Mouse (Mus musculus) embryonic facial prominence, embryonic 11.5 days (tissue): ENCODE results near the gene Lrrc28. TPM values are rescaled to one million over a fixed set of nuclear protein-coding genes. Genes with fewer than 3 reads are reported as not detected.

Source experiments
- ATAC-seq: fragments of 200-750 bp; cut with Nextera tagmentation; replicated peaks from 2 replicates; pipeline ENCODE4 v1.8.0; 2017; ENCODE audit warnings: low read depth; ENCODE audit not compliant: insufficient number of reproducible peaks, low FRiP score, low TSS enrichment
- DNase-seq: peaks from one replicate; pipeline ENCODE4 v3.0.0-alpha.2; 2015; ENCODE audit warnings: low spot score
- H3K27ac ChIP-seq: fragments of 300-500 bp; sonication (generic); replicated peaks from 2 replicates; pipeline ENCODE4 v1.5.1; 2014; ENCODE audit warnings: mild to moderate bottlenecking, low read depth, low read length, control low read depth
- H3K27me3 ChIP-seq: fragments of 300-500 bp; sonication (generic); 2 replicates; pipeline ENCODE4 v1.6.1; 2014; ENCODE audit warnings: mild to moderate bottlenecking, low read length, moderate library complexity, mixed read lengths; ENCODE audit not compliant: control insufficient read depth, insufficient read depth
- H3K36me3 ChIP-seq: fragments of 300-500 bp; sonication (generic); replicated peaks from 2 replicates; pipeline ENCODE4 v1.6.1; 2014; ENCODE audit warnings: low read depth, mild to moderate bottlenecking, low read length, moderate library complexity, mixed read lengths; ENCODE audit not compliant: control insufficient read depth, insufficient read depth
- H3K4me1 ChIP-seq: fragments of 300-500 bp; sonication (generic); 2 replicates; pipeline ENCODE4 v1.6.1; 2014; ENCODE audit warnings: low read length, mixed read lengths; ENCODE audit not compliant: control insufficient read depth, insufficient read depth
- H3K4me2 ChIP-seq: fragments of 300-500 bp; sonication (generic); 2 replicates; pipeline ENCODE4 v1.6.1; 2014; ENCODE audit warnings: low read depth, mild to moderate bottlenecking, control low read depth, low read length, moderate library complexity
- H3K4me3 ChIP-seq: fragments of 300-500 bp; sonication (generic); 2 replicates; pipeline ENCODE4 v1.5.1; 2014; ENCODE audit warnings: low read depth, low read length, control low read depth
- H3K9ac ChIP-seq: fragments of 300-500 bp; sonication (generic); replicated peaks from 2 replicates; pipeline ENCODE4 v1.6.1; 2014; ENCODE audit warnings: mild to moderate bottlenecking, control low read depth, low read length
- H3K9me3 ChIP-seq: fragments of 300-500 bp; sonication (generic); replicated peaks from 2 replicates; pipeline ENCODE4 v1.6.1; 2016; ENCODE audit warnings: mild to moderate bottlenecking, low read length, inconsistent platforms, mixed read lengths; ENCODE audit not compliant: control insufficient read depth
- WGBS: fragments of 180-500 bp; shearing (Covaris S2); extraction: QIAGEN DNeasy Blood & Tissue Kit; methylation state at CpG from one replicate; pipeline ENCODE4 v1.1.7; 2014; 5-methylcytosine and 5-hydroxymethylcytosine counted together
- polyA plus RNA-seq: library from polyadenylated mRNA; unstranded; fragments of >200 nt; fragmentation: Nextera tagmentation; extraction: Ambion mirVana; gene quantifications from 2 replicates; pipeline ENCODE4 v1.2.1, GENCODE M21; 2014

Lrrc28 gene
- polyA plus RNA-seq, 1 experiment from 2014 or later = 27.6 TPM

- H3K9me3 ChIP-seq = no peaks in the 10 kb centered on the region
- no peaks in the 10 kb centered on the region for H3K4me1 ChIP-seq
- 70% methylated on average over 5 of the region's 5 CpGs for WGBS
- H3K27ac ChIP-seq = no peak overlapping the region
- H3K27me3 ChIP-seq = no peaks in the 10 kb centered on the region
- no peak overlapping the region for H3K9ac ChIP-seq
- H3K4me2 ChIP-seq = no peak overlapping the region
- ATAC-seq = no peak
- DNase-seq = no peak
- H3K36me3 ChIP-seq = no peaks in the 10 kb centered on the region
- no peak overlapping the region for H3K4me3 ChIP-seq
Measured at GRCm38 (mm10) chr7:67583852-67584251, 61.2 kb downstream of the Lrrc28 start.

GRCm38 (mm10) chr7:67578783-67579482 is 66.1 kb downstream of the Lrrc28 start:
- no peak for DNase-seq
- no peak for ATAC-seq
- no peak overlapping the region for H3K27ac ChIP-seq
- H3K27me3 ChIP-seq = no peaks in the 10 kb centered on the region
- H3K9ac ChIP-seq = no peak overlapping the region
- no peaks in the 10 kb centered on the region for H3K4me1 ChIP-seq
- no peaks in the 10 kb centered on the region for H3K9me3 ChIP-seq
- H3K36me3 ChIP-seq = no peaks in the 10 kb centered on the region
- 73% methylated on average over 7 of the region's 7 CpGs for WGBS
- H3K4me2 ChIP-seq = no peak overlapping the region
- no peak overlapping the region for H3K4me3 ChIP-seq

- Histone ChIP-seq H3K4me3 (no peak overlapping the region), H3K9me3 (no peaks in the 10 kb centered on the region), H3K27me3 (no peaks in the 10 kb centered on the region), H3K9ac (no peak overlapping the region), H3K36me3 (no peaks in the 10 kb centered on the region), H3K4me2 (no peak overlapping the region), H3K4me1 (no peaks in the 10 kb centered on the region), H3K27ac (no peak overlapping the region)
- ATAC-seq = no peak
- DNase-seq = no peak
- WGBS = 88% methylated on average over 6 of the region's 6 CpGs
Measured at GRCm38 (mm10) chr7:67578044-67578443, 67.0 kb downstream of the Lrrc28 start.

- Histone ChIP-seq H3K27me3 (no peaks in the 10 kb centered on the region), H3K9me3 (no peaks in the 10 kb centered on the region), H3K4me1 (no peaks in the 10 kb centered on the region), H3K4me2 (no peak overlapping the region), H3K4me3 (no peak overlapping the region), H3K36me3 (no peaks in the 10 kb centered on the region), H3K9ac (no peak overlapping the region), H3K27ac (no peak overlapping the region)
- ATAC-seq = no peak
- WGBS = 35% methylated on average over 8 of the region's 8 CpGs
- peak; percentile 29 for DNase-seq
Measured at GRCm38 (mm10) chr7:67566510-67567237, 78.4 kb downstream of the Lrrc28 start.

- Histone ChIP-seq H3K4me2 (no peak overlapping the region), H3K4me3 (no peak overlapping the region), H3K9ac (no peak overlapping the region), H3K27me3 (no peaks in the 10 kb centered on the region), H3K36me3 (no peaks in the 10 kb centered on the region), H3K27ac (no peak overlapping the region), H3K9me3 (no peaks in the 10 kb centered on the region), H3K4me1 (no peaks in the 10 kb centered on the region)
- ATAC-seq (no peak), DNase-seq (no peak)
- WGBS = 81% methylated on average over 1 of the region's 1 CpGs
Measured at GRCm38 (mm10) chr7:67565132-67565531, 79.9 kb downstream of the Lrrc28 start.

GRCm38 (mm10) chr7:67562176-67562575 is 82.9 kb downstream of the Lrrc28 start:
- Histone ChIP-seq H3K4me1 (no peaks in the 10 kb centered on the region), H3K4me2 (no peak overlapping the region), H3K27ac (no peak overlapping the region), H3K27me3 (no peaks in the 10 kb centered on the region), H3K9me3 (no peaks in the 10 kb centered on the region), H3K9ac (no peak overlapping the region), H3K36me3 (no peaks in the 10 kb centered on the region), H3K4me3 (no peak overlapping the region)
- ATAC-seq (no peak), DNase-seq (no peak)
- WGBS = 49% methylated on average over 12 of the region's 12 CpGs

- DNase-seq (no peak), ATAC-seq (no peak)
- 90% methylated on average over 7 of the region's 7 CpGs for WGBS
- no peaks in the 10 kb centered on the region for H3K36me3 ChIP-seq
- no peak overlapping the region for H3K9ac ChIP-seq
- no peak overlapping the region for H3K4me3 ChIP-seq
- no peak overlapping the region for H3K4me2 ChIP-seq
- no peaks in the 10 kb centered on the region for H3K4me1 ChIP-seq
- no peak overlapping the region for H3K27ac ChIP-seq
- no peaks in the 10 kb centered on the region for H3K9me3 ChIP-seq
- H3K27me3 ChIP-seq = no peaks in the 10 kb centered on the region
Measured at GRCm38 (mm10) chr7:67559486-67559885, 85.6 kb downstream of the Lrrc28 start.

GRCm38 (mm10) chr7:67558230-67558629 is 86.8 kb downstream of the Lrrc28 start:
- 85% methylated on average over 5 of the region's 5 CpGs for WGBS
- no peak for DNase-seq
- no peak for ATAC-seq
- no peak overlapping the region for H3K9ac ChIP-seq
- no peak overlapping the region for H3K27ac ChIP-seq
- H3K4me3 ChIP-seq = no peak overlapping the region
- no peaks in the 10 kb centered on the region for H3K4me1 ChIP-seq
- no peaks in the 10 kb centered on the region for H3K27me3 ChIP-seq
- no peak overlapping the region for H3K4me2 ChIP-seq
- H3K9me3 ChIP-seq = no peaks in the 10 kb centered on the region
- no peaks in the 10 kb centered on the region for H3K36me3 ChIP-seq
